Mouse (Mus musculus) CD4-positive, CD25-positive, alpha-beta regulatory T cell, adult 2 months (primary cell): ENCODE data around the gene Tll2.

ENCODE experiments used
- DNase-seq: peaks from one replicate; pipeline ENCODE4 v3.0.0-alpha.2; 2012; ENCODE audit warnings: low read depth, low spot score

Gene Tll2

DNA sequence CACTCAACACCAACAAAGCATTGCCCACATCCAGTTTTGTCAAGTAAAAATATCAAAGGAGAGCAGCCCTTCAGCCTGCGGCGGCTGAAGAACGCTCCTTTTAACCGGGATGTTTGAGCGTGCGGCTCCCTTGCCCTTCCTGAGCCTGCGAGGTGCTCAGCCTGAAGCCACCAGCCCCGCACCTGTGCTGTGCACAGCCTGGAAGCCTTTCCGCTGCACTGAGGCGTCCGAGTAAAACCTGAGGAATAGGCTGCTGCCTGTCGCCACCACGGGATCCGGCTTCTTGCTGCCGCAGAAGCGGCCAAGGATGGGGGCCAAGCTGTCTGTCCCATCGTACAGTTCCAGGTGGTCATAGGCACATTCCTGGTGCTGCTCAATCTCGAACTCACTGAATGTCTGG, 118.1 kb downstream of the Tll2 start:
- DNase-seq = peak; percentile 15

DNA sequence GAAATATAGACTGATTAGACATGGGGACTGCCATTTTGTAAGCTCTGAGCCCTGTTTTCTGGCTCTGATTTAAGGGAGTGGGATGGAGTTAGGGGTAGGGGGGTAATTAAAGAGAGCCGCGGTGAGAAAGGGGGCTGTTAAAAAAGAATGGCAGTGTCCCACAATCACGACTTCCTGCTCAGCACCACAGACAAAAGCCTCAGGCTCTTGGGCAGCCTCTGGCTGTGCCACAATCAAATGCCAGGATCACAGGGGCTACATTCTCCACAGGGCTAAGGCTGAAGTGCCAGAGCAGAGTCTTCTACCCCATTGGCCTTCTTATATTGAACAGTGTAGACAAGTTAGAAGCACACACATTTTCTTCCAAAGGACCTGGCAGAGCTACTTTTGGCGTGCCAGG, 118.7 kb downstream of the Tll2 start:
- DNase-seq = no peak

DNA sequence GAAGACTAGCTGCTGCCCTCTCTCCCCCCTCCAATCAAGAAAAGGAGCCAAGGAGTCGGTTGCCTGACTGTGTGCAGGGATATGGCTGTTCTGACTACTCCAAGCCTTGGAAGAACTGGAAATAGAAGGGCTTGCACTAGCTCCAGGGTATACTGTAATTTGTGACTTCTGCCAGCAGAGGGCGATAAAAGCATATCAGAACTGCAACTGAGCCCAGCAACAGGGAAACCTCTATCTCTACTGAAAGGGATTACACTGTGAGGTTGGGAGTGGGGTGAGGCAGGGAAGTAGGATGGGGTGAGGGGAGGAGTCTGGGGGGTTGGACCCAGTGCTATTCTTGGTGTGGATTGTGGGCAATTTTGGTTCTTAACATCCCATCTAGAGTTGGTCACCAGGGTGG, 119.9 kb downstream of the Tll2 start:
- DNase-seq = peak; percentile 75

DNA sequence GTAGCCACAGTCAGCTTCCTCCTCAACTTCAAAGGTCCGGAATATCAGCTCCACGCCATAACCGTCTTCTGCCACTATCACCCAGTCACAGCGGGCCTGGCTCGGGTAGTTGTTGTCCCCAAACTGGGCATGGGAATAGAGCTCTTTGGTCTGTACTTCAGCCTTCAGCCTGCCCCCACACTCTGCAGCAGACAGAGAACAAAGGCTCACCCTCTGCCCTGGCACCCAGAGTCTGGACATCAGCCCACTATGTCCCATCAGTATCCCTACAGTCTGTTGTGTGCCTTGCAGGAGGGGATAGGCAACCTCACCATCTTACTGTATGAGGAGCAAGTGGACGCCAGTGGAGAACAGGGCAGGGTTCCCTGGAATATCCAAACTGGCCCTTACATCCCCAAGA, 120.3 kb downstream of the Tll2 start:
- DNase-seq = no peak

DNA sequence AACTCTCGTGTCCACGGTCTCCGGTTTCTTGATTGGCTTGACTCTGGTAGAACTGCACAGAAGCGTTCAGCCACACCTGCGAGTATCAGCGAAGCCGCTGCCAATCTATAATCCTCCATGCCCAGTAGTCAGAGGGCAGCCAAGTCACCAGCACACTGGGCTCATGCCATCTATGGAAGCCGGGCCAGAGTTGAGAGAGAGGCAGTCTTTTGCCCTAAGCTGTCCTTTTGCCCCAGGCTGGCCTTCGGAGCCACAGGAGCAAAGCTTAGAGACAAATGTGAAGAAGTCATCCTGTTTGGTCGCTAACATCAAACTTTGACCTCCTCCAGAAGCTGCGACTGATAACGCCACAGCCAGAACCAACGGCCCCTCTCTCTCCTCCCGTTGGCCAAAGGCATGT, 123.0 kb downstream of the Tll2 start:
- DNase-seq = no peak

DNA sequence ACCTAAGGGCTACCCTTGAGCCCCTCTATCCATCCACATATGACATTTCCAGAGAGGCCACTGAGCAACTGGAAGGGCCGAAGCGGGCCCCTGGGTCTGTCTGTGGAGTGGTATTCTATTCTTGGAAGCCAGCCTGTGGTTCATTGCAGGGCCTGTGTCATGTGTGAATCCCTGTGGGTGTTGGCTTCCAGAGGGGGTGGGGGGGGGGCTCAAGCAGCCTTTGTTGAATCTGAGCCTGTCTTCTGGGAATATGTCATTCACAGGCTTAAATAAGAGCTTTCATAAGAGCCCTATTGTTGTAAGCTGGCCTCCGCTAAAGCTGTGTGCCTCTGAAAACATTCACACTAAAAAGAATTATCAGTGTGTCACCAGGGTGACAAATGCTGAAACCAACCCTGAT, 125.0 kb downstream of the Tll2 start:
- no peak for DNase-seq

DNA sequence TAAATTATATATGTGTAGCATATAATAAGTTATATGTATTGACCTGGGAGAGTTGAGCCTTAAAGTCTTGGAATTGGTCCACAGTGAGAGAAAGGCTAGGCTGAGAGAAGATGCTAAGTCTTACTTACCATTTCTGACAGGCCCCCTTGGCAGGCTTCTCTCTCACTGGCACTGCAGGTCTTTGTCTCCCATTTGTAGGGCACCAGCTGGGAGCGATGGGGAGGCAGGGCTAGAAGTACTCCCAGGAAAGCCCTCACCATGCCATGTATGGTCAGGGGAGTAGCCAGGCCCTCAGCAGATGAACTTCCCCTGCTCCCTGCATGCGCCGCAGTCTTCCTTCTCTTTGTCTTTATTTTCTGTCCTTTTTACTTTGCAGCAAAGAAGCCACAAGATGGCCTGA, 129.7 kb downstream of the Tll2 start, which contains the start of gene Opalin:
Opalin (minus strand) TSS at position 208 of the 400 bp plus-strand sequence.
- no peak for DNase-seq

DNA sequence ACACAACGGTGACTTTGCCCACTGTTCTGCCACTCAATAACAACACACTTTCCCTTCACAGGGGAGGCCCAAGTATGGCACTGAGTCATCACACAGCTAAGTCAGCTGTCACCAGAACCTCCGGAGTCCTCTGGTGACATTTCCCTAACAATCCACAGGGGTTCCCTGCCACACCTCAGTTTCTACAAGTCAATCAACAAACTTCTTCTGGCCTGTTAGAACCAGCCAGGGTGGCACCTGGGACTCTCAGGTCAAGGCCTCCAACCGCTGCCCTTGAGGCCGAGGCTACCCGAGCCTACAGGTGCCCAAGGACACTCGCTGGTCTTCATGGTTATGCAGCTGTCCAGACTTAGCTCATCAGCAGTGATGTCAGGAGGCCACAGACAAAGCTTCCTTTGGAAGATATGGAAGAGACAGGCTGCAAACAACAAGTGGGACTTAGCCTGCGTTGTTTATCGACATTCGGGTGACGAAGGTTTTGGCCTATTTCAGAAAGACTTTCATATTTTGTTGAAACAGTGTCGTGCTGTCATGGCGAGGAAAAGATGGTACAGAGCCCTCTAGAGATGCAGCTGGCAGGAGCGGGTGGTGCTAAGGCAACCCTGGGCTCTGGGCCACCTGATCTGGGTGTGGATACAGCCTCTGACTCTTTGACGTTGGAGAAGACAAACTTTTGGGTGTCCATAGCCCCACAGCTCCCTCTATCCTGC, 132.7 kb downstream of the Tll2 start:
- no peak for DNase-seq

DNA sequence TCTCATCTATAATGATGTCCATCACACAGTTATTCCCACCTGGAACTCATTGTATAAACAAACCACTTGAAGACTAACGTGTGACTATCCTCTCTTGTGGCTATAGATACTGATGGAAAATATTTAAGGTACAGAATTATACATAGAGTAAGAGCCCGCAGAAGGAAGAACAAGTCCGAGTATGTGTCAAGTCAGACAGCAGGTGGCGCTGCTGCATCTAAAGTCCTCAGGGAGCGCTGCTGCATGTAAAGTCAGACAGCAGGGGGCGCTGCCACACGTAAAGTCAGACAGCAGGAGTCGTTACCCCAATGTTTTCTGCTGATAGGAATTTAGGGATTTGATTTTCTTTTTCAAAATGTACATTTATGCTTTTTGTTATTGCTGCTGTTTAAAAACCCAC, 135.1 kb downstream of the Tll2 start:
- peak; percentile 97 for DNase-seq

DNA sequence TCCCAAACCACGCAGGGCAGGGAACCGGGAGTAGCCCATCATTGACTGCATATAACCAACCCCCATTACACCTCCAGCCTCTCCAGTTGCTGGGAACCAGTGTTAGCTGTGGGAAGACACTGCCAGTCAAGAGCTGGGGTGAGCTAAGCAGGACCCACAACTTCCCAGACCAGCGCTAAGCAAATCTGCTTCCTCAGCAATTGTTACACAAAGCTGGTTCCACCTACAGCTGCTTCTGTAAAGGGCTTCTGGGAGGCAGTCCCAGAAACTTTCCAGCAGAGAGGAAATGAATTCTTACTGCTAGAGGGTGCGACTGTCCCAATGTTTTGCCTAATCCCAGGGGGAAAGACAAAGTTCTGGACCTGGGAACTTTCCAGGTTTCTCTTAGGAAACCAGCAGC, 151.9 kb downstream of the Tll2 start:
- no peak for DNase-seq

DNA sequence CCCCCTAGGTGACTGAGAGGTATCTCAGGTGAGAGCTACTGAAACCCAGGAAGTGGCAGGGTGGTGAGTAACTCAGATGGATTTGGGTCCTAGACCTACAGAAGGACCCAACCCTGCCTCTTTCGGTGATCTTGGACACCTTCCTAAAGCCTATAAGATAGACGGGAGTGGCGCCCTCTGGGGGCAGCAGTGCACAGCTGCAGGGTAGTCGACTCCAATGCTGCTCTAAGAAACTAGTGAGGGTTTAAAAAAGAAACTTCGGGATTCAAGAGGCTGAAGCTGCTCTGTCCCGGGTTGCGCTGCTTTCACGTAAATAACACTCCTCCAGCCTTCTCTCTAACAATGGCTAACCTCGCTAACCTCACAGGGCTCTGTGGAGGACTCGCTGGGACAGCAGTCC, 153.1 kb downstream of the Tll2 start:
- peak; percentile 82 for DNase-seq

DNA sequence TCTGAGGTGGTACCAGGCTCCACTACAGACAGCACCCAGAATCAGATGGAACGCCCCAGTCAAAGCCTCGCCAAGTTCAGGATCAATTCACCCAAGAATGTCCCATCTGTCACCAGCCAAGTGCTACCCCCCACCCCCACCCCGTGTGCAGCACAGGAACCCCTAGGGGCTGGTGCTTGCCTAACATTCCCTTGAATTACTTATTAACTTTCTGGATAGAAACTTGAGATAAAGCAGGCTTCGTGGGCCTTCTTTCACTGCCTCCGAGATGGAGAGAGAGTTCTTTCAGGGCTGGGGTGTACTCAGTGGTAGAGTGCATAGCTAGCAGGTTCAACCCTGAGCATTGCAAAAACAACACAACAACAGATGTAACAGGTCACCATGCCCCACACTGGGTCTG, 154.4 kb downstream of the Tll2 start:
- DNase-seq = no peak

DNA sequence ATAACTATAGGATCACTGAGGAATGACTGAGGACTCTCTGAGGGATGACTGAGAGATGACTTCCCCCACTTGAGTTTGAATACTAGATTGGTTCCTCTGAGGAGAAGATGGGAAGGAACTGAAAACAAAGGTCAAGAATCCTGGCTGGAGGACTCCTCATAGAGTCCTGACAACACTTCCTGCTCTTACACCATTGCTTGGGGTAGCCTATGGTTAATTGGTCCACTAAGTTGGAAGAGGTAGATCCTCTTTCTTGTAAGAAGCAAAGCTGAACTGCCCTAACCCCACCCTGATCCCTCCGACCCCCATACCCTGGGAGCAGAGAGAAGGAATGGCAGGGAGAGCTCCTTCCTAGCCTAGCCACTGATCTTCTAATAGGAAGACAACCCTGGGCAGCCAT, 154.9 kb downstream of the Tll2 start:
- no peak for DNase-seq

DNA sequence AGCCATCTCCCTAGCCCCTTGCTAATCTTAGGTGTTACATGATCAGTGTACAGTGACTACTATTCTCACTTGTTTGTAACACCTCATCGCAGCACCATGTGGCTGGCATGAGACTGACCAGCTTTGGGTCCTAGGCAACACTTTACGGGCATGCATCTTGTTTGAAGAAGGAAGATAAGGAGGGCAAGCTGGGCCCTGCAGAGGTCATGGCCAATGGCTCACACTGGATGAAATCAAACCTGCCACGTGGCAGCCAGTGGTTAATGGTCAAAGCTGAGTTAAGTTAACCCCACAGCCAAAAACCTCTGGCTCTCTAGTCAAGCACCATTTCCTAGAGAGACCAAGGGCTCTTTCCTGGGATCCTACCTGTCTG, 158.5 kb downstream of the Tll2 start:
- no peak for DNase-seq

DNA sequence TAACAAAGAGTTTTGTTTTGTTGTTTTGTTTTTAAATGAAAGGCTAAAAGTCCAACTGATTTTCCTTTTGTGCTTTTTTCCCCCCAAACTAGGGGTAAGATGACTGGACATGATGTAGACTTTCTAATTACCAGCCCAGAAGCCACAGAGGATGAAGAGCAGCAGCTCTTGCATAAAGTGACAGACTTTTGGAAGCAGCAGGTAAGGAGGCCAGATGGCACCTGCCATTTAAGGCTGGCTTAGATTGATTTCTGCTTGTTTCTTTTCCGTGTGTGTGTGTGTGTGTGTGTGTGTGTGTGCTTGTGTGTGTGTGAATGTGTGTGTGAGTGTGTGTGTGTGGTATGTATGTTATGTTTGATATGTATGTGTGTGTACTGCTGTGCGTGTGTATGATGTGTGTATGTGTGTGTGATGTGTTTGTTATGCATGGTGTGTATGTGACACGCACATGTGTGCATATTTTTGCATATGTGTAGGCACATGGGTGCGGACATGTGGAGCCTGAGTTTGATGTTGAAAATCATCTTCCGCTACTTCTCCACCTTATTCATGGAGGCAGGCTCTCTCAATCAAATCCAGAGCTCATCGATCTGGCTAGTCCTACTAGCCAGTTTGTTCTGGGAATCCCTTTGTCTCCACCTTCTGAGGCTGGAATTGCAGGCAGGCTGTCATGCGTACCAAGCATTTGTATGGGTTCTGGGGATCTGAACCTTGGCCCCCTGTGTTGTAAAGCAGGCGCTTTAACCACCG, 159.0 kb downstream of the Tll2 start:
- no peak for DNase-seq

DNA sequence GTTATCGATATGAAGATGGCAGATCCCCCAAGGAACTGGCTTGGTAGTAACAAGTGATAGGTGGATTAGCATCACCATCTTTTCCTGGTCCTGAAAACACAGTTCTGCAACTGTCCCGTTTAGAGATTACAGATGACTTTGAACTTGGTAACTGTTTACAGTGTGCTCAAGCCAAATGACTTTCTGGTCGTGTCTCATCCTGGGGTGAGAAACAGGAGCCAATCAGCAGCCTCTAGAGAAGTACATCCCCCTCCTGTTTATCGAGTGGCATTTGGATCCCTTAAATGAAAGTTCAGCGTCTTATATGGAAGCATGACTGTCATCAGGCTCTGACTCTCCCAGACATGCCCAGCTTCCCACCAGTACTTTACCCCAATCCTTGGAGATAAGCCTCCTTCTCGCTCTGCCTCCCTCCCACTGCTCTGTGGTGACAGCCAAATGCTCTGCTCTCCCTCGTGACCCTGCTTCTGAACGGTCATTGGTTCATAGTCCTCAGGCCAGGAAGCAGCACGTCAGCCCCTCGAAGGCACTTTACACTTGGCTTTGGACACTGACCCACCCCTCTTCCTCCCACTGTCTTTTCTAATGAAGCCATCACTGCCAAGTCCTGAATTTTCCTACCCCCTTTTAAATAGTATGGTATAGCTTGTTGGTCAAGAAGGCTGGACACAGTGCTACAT, 161.4 kb downstream of the Tll2 start:
- DNase-seq = no peak

DNA sequence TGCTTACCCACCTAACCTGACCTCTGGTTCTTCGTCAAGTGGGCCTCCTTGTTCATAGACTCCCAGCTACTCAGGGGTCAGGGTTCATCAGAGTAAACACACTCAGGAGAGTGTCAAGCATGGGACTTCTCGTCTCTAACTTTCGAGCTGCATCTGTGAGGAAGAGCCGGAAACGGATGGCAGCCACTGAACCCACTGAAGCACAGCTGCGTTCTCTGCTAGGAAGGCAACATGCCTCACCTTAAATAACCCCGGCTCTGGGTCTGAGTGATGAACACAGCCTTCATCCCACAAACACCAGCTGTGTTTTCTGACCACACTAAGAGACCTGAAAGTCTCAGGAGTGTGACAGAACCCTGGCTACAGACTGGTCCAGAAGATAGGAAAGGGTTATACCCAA, 167.5 kb downstream of the Tll2 start:
- DNase-seq = peak; percentile 63

DNA sequence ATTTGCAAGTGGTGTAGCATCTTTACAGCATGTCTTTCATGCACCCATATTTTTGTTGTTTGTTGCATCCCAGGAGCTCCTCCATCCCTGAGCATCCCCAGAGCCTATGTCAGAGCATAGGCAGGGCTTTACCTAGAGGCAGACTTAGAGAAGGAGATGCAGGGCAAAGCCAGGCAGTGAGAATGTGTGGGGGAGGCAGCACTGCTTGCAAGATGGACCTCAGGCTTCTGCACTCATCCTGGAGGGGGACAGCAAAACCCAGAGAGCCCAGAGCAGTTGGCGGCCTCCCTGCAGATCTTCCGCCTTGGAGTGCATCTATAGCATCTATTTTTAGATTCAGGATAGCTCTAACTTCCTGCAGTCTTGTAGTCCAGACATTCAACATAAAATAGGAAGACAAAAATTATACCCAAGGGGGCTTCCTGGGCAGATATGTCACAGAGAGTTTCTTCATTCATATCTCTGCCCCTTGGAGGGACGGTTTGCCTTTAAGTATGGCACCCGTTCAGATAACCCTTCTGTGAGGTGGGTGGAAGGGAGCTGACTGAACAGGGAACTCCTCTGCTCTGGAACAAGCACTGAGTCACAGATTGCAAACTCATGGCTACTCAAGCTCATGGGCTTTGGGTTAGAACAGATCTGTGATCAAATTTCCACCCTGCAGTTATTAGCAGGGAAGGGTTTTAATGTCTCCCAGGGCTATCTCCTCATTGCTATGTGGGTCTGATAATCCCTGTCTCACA, 170.7 kb downstream of the Tll2 start:
- DNase-seq = no peak
